Mouse (Mus musculus) heart, postnatal 0 days (tissue): ENCODE data around the gene Sf3a1. TPM values are rescaled to one million over a fixed set of nuclear protein-coding genes. Genes with fewer than 3 reads are reported as not detected.
A peak's percentile ranks its signal among the peaks of the same experiment; 100 is the strongest.

Experiments used
- ATAC-seq: fragments of 200-750 bp; cut with Nextera tagmentation; 2 replicates; pipeline ENCODE4 v1.8.0; 2017; ENCODE audit warnings: low read depth, moderate number of reproducible peaks, moderate library complexity; ENCODE audit not compliant: insufficient read depth
- DNase-seq: peaks from one replicate; pipeline ENCODE4 v3.0.0-alpha.2; 2016; ENCODE audit warnings: low spot score
- H3K27ac ChIP-seq: fragments of 300-500 bp; sonication (generic); 2 replicates; pipeline ENCODE4 v1.5.1; 2014; ENCODE audit warnings: low read depth, mild to moderate bottlenecking
- H3K27me3 ChIP-seq: fragments of 300-500 bp; sonication (generic); 2 replicates; pipeline ENCODE4 v1.6.1; 2014; ENCODE audit warnings: low read length, mixed read lengths; ENCODE audit not compliant: control insufficient read depth, insufficient read depth
- H3K36me3 ChIP-seq: fragments of 300-500 bp; sonication (generic); replicated peaks from 2 replicates; pipeline ENCODE4 v1.6.1; 2014; ENCODE audit warnings: low read length, mixed read lengths; ENCODE audit not compliant: control insufficient read depth, insufficient read depth
- H3K4me1 ChIP-seq: fragments of 300-500 bp; sonication (generic); 2 replicates; pipeline ENCODE4 v1.6.1; 2014; ENCODE audit warnings: antibody characterized with exemption; ENCODE audit not compliant: control insufficient read depth, insufficient read depth
- H3K4me2 ChIP-seq: fragments of 300-500 bp; sonication (generic); 2 replicates; pipeline ENCODE4 v1.6.1; 2014; ENCODE audit warnings: low read depth, mild to moderate bottlenecking, low read length, moderate library complexity
- H3K4me3 ChIP-seq: fragments of 300-500 bp; sonication (generic); 2 replicates; pipeline ENCODE4 v1.5.1; 2014; ENCODE audit warnings: low read depth, low read length
- H3K9ac ChIP-seq: fragments of 300-500 bp; sonication (generic); replicated peaks from 2 replicates; pipeline ENCODE4 v1.6.1; 2014; ENCODE audit warnings: low read depth, low read length, mixed read lengths
- H3K9me3 ChIP-seq: fragments of 300-500 bp; sonication (generic); replicated peaks from 2 replicates; pipeline ENCODE4 v1.6.1; 2016; ENCODE audit warnings: low read length; ENCODE audit not compliant: control insufficient read depth
- CTCF ChIP-seq: IDR thresholded peaks from 2 replicates; pipeline ENCODE4 v1.5.1; 2016; ENCODE audit warnings: antibody characterized with exemption, control low read depth, low read depth
- EP300 ChIP-seq: IDR thresholded peaks from 2 replicates; pipeline ENCODE4 v1.6.1; 2016; ENCODE audit warnings: antibody characterized with exemption, low read depth
- whole genome bisulfite sequencing: fragments of 180-500 bp; shearing (Covaris S2); extraction: QIAGEN DNeasy Blood & Tissue Kit; methylation state at CpG from one replicate; pipeline ENCODE4 v1.1.7; 2014; 5-methylcytosine and 5-hydroxymethylcytosine counted together
- polyA plus RNA-seq: library from polyadenylated mRNA; unstranded; fragments of >200 nt; fragmentation: Nextera tagmentation; extraction: Ambion mirVana; gene quantifications from 2 replicates; pipeline ENCODE4 v1.2.1, GENCODE M21; 2015
- total RNA-seq: library from RNA; depleted of rRNA; stranded (reverse); fragments of >200 nt; gene quantifications from 2 replicates; pipeline ENCODE4 v1.2.3, GENCODE M21; 2014; ENCODE audit warnings: low replicate concordance

Sf3a1 gene
- total and polyA plus RNA-seq, 2 experiments from 2014 or later: 14.0 to 16.7 TPM

GRCm38 (mm10) chr11:4215061-4215460, 54.9 kb downstream of the Sf3a1 start:
- Histone ChIP-seq H3K4me1 (peaks cover 27% of the 10 kb centered on the region; the same call in 1 of the 2 replicates), H3K4me2 (no peak overlapping the region), H3K36me3 (peaks cover 30% of the 10 kb centered on the region), H3K27ac (no peak overlapping the region), H3K9me3 (no peaks in the 10 kb centered on the region), H3K4me3 (no peak overlapping the region), H3K27me3 (no peaks in the 10 kb centered on the region), H3K9ac (no peak overlapping the region)
- no peak for ATAC-seq
- no peak for DNase-seq
- TF ChIP-seq EP300 (no peak), CTCF (no peak)
- 74% methylated on average over 10 of the region's 10 CpGs for WGBS

- Histone ChIP-seq H3K9me3 (no peaks in the 10 kb centered on the region), H3K36me3 (peaks cover 29% of the 10 kb centered on the region), H3K4me1 (peaks cover 27% of the 10 kb centered on the region; the same call in 1 of the 2 replicates), H3K4me2 (no peak overlapping the region), H3K9ac (no peak overlapping the region; the same call in 1 of the 2 replicates), H3K27ac (peak overlapping the region; percentile 88), H3K4me3 (no peak overlapping the region), H3K27me3 (no peaks in the 10 kb centered on the region)
- peak; percentile 71 for DNase-seq
- peak; percentile 59; the same call in 1 of the 2 replicates for TF ChIP-seq EP300
- TF ChIP-seq CTCF: no peak
- peak; percentile 62 for ATAC-seq
- whole genome bisulfite sequencing: 56% methylated on average over 9 of the region's 9 CpGs
Measured at GRCm38 (mm10) chr11:4216248-4217000, 56.3 kb downstream of the Sf3a1 start.

DNA sequence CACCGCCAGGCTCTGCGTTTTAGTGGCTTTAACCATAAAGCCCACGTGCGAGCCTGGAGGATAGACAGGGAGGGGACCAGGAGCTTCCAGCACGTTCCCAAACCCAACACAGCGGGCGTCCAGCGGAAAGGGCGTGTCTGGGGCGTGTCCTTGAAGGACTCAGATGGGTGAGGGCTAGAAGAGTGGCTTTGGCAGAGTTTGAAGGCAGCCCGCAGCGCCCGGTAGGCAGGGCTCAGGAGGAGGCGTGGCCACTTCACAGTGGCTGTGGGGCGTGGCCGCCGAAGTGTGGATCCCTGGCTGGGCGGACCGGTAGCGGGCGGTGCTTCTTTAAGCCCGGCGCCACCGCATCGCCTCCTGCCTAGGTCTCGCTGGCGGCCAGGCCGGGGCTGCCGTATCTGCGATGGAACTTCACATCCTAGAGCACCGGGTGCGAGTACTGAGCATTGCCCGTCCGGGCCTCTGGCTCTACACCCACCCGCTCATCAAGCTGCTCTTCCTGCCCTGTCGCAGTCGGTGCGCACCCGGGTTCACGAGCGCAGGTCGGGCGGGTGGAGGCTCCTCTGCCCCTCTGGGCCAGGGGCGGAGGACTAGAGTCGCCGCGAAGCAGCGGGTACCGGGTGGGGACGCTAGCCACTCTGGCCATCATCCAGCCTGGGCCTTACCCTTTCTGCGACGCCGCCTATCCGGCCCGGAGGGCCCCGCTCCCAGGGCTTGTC, 57.9 kb downstream of the Sf3a1 start, which contains the start of gene Castor1:
TSS of gene Castor1 (plus strand) at position 312 of the 716 bp plus-strand sequence.
- peak within 1 kb of the TSS; percentile 88 for H3K27ac ChIP-seq
- H3K9ac ChIP-seq: peak within 1 kb of the TSS; percentile 60
- H3K4me1 ChIP-seq: peaks cover 27% of the 10 kb centered on the region; the same call in 1 of the 2 replicates
- peaks cover 24% of the 10 kb centered on the region for H3K36me3 ChIP-seq
- peak within 1 kb of the TSS; percentile 57 for H3K4me3 ChIP-seq
- H3K9me3 ChIP-seq: no peaks in the 10 kb centered on the region
- peak within 1 kb of the TSS; percentile 64 for H3K4me2 ChIP-seq
- no peak for TF ChIP-seq EP300
- 0 out of 2 replicates have a peak, but pooled peaks have one; percentile 0 for TF ChIP-seq CTCF
- 3% methylated on average over 56 of the region's 56 CpGs for WGBS
- DNase-seq (peak; percentile 92), ATAC-seq (peak; percentile 79)
- no peaks in the 10 kb centered on the region for H3K27me3 ChIP-seq

- Histone ChIP-seq H3K36me3 (peaks cover 18% of the 10 kb centered on the region), H3K4me3 (peak overlapping the region; percentile 57), H3K4me2 (peak overlapping the region; percentile 64), H3K27me3 (no peaks in the 10 kb centered on the region), H3K27ac (peak overlapping the region; percentile 88), H3K9ac (peak overlapping the region; percentile 60), H3K9me3 (no peaks in the 10 kb centered on the region), H3K4me1 (peaks cover 27% of the 10 kb centered on the region; the same call in 1 of the 2 replicates)
- 18% methylated on average over 6 of the region's 6 CpGs for WGBS
- no peak for TF ChIP-seq CTCF
- no peak for TF ChIP-seq EP300
- no peak for ATAC-seq
- DNase-seq: no peak
Measured at GRCm38 (mm10) chr11:4218637-4219036, 58.5 kb downstream of the Sf3a1 start.

- H3K9me3 ChIP-seq: no peaks in the 10 kb centered on the region
- H3K4me2 ChIP-seq: peak overlapping the region; percentile 64
- DNase-seq (peak; percentile 78), ATAC-seq (0 out of 2 replicates have a peak, but pooled peaks have one; percentile 3)
- peak overlapping the region; percentile 88; the same call in 1 of the 2 replicates for H3K27ac ChIP-seq
- WGBS: 3% methylated on average over 2 of the region's 2 CpGs
- H3K9ac ChIP-seq: no peak overlapping the region
- peaks cover 27% of the 10 kb centered on the region; the same call in 1 of the 2 replicates for H3K4me1 ChIP-seq
- TF ChIP-seq CTCF: peak; percentile 91
- no peak for TF ChIP-seq EP300
- peaks cover 13% of the 10 kb centered on the region for H3K36me3 ChIP-seq
- no peaks in the 10 kb centered on the region for H3K27me3 ChIP-seq
- no peak overlapping the region for H3K4me3 ChIP-seq
Measured at GRCm38 (mm10) chr11:4219317-4219751, 59.2 kb downstream of the Sf3a1 start.
